Mouse (Mus musculus) heart, adult 2 months (tissue): ENCODE measurements at regions not wholly inside any gene's neighbourhood (a gene's known extent, or its start where the extent isn't known, plus 50 kb on each side); places are given as distances from the start of the nearest gene placed in this dataset.

Experiments used
- EP300 ChIP-seq: fragments of 200-500 bp; IDR thresholded peaks from 2 replicates; pipeline ENCODE4 v1.6.1; 2011; ENCODE audit warnings: low read depth, low read length, control low read depth; ENCODE audit not compliant: insufficient read depth
- POLR2A ChIP-seq: fragments of 200-500 bp; IDR thresholded peaks from 2 replicates; pipeline ENCODE4 v1.6.1; 2011; ENCODE audit warnings: mild to moderate bottlenecking, low read depth, low read length, control low read depth; ENCODE audit not compliant: insufficient read depth

DNA sequence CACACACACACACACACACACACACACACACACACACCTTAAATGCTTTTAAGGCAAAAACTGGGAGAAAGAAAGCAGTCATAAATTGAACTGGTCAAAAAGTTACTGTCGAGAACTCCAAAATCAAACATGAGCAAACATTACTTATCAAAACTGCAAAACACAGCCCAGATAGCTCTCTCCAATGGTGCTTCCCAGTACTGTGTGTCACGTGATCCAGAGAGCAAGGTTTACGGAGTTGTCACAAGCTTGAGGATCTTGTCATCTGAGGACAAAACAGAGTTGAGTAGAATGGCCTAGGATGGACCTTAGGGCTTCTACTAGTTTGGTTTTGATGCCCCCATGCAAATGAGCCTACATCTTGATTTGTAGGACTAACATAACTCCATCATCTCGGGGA lies 102.3 kb upstream of the Bcl6 start:
- TF ChIP-seq EP300 (no peak), POLR2A (no peak)
